Mouse (Mus musculus) bone marrow macrophage, adult 2 months (primary cell): ENCODE measurements around the gene Haspin.

Source experiments
- CTCF ChIP-seq: IDR thresholded peaks from 2 replicates; pipeline ENCODE4 v1.5.1; 2012; ENCODE audit warnings: low read depth, mild to moderate bottlenecking, low read length, moderate library complexity
- POLR2A ChIP-seq: IDR thresholded peaks from 2 replicates; pipeline ENCODE4 v1.6.1; 2012; ENCODE audit warnings: mild to moderate bottlenecking, low read depth, low read length, borderline replicate concordance

- TF ChIP-seq POLR2A (no peak), CTCF (no peak)
Measured at GRCm38 (mm10) chr11:73137116-73137515, 978 bp downstream of the Haspin start.
